Comparison of ENCODE assay signal across 14 mouse cellular contexts in the genomic region with DNA sequence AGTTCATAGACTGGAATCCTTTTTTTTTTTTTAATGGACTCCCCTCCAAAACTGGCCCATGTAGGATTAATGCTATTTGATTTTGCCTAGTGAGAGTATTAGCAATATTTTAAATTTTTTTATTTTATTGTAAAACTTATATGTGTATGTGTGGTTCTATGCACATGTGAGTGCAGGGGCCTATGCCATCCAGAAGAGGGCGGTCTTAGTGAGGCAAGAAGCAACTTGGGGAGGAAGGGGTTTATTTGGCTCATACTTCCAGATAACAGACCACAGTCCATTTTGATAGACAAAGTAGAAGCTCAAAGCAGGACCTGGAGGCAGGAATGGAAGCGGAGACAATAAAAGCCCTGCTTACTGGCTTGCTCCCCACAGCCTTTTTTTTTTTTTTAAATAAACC. TPM values are rescaled to one million over a fixed set of nuclear protein-coding genes. Genes with fewer than 3 reads are reported as not detected.
DNase-seq lines count a peak whose midpoint lies in the region; ATAC-seq and TF ChIP-seq lines count a peak whose summit lies in the region.
"Had no signal": no experiment of that assay in that cellular context is flagged by ENCODE, and none has a peak within 500 bp of the region (broad histone marks: within the 10 kb centered on the region; RNA-seq: fewer than 3 reads in every experiment).

No protein-coding gene starts in this region.

- H3K27me3 ChIP-seq in kidney, adult 2 months (replicated peaks; ENCODE audit: control insufficient read depth, insufficient read depth, low read length): no peaks in the 10 kb centered on the region
- H3K27me3 ChIP-seq in thymus, adult 2 months (ENCODE audit: control insufficient read depth, insufficient read depth, low read length): no peaks in the 10 kb centered on the region
- H3K27me3 ChIP-seq in stomach, postnatal 0 days (ENCODE audit: control insufficient read depth, insufficient read depth, low read length): no peaks in the 10 kb centered on the region

- no peaks in the 10 kb centered on the region for H3K36me3 ChIP-seq in kidney, adult 2 months (ENCODE audit: control insufficient read depth, insufficient read depth, low read length)
- no peaks in the 10 kb centered on the region for H3K36me3 ChIP-seq in thymus, adult 2 months (ENCODE audit: control insufficient read depth, insufficient read depth, low read length)
- H3K36me3 ChIP-seq in ES-E14 (ENCODE audit: control insufficient read depth, insufficient read depth, low read length, poor library complexity, severe bottlenecking): no peaks in the 10 kb centered on the region
- no peaks in the 10 kb centered on the region for H3K36me3 ChIP-seq in stomach, postnatal 0 days (ENCODE audit: control insufficient read depth, insufficient read depth, low read length)
- H3K36me3 ChIP-seq: embryonic facial prominence, embryonic 10.5 days had no signal

- H3K27ac ChIP-seq in kidney, adult 2 months (ENCODE audit: insufficient read depth, low read depth, low read length): no peak overlapping the region
- no peak overlapping the region for H3K27ac ChIP-seq in thymus, adult 2 months (ENCODE audit: control insufficient read depth, insufficient read depth, low read length)
- no peak overlapping the region for H3K27ac ChIP-seq in ES-E14 (ENCODE audit: insufficient read depth, low read depth, low read length, poor library complexity, severe bottlenecking)
- H3K27ac ChIP-seq in stomach, postnatal 0 days (replicated peaks): no peak overlapping the region
- H3K27ac ChIP-seq: embryonic facial prominence, embryonic 10.5 days; hindbrain, embryonic 14.5 days; left cerebral cortex, adult 2 months had no signal

- in situ Hi-C loops in ES-E14 (cut with MboI; ENCODE audit: low sequenced_read_pairs in 2 of 2, unreplicated experiment in 2 of 2): no loop called here

- no peak overlapping the region for H3K9ac ChIP-seq in ES-E14 (ENCODE audit: insufficient read depth, low read depth, low read length, poor library complexity, severe bottlenecking)
- no peak overlapping the region for H3K9ac ChIP-seq in stomach, postnatal 0 days (ENCODE audit: low read length)
- H3K9ac ChIP-seq: hindbrain, embryonic 14.5 days had no signal

- no peak for DNase-seq in kidney, adult 2 months
- no peak for DNase-seq in kidney, postnatal 4 days
- DNase-seq in thymus, postnatal 14 days: peak; percentile 26
- DNase-seq in thymus, adult 2 months: no peak
- no peak for DNase-seq in ES-E14 (ENCODE audit: low read depth, low spot score)
- no peak for DNase-seq in stomach, postnatal 0 days (ENCODE audit: low spot score)
- DNase-seq in gastrocnemius, postnatal 25 days: no peak
- DNase-seq: cerebellum, postnatal 14 days; heart, adult 11 months; kidney, adult 18-20 months had no signal

- no peak for TF ChIP-seq EP300 in stomach, postnatal 0 days (optimal IDR thresholded peaks at IDR 0.05)

- H3K4me2 ChIP-seq in stomach, postnatal 0 days (replicated peaks; ENCODE audit: low read depth): no peak overlapping the region
- H3K4me2 ChIP-seq: hindbrain, embryonic 14.5 days had no signal

- TF ChIP-seq POLR2A in kidney, adult 2 months (IDR thresholded peaks at IDR 0.05; ENCODE audit: low read depth, low read length): no peak
- no peak for TF ChIP-seq POLR2A in thymus, adult 2 months (IDR thresholded peaks at IDR 0.05; ENCODE audit: control insufficient read depth, extremely low read depth, insufficient read depth, low read length, poor library complexity)

- ATAC-seq in stomach, postnatal 0 days (ENCODE audit: low FRiP score, low TSS enrichment): no peak
- ATAC-seq: midbrain, embryonic 16.5 days had no signal

- no peaks in the 10 kb centered on the region for H3K9me3 ChIP-seq in ES-E14 (ENCODE audit: control insufficient read depth, insufficient read depth, low read depth, low read length)
- H3K9me3 ChIP-seq in stomach, postnatal 0 days (ENCODE audit: control insufficient read depth, low read length): no peaks in the 10 kb centered on the region
- H3K9me3 ChIP-seq: embryonic facial prominence, embryonic 10.5 days had no signal

- WGBS in kidney, adult 2 months: 96% methylated on average over 2 of the region's 2 CpGs
- 100% methylated on average over 2 of the region's 2 CpGs for WGBS in thymus, adult 2 months
- 96% methylated on average over 2 of the region's 2 CpGs for WGBS in stomach, postnatal 0 days

- no peak overlapping the region for H3K4me3 ChIP-seq in kidney, adult 2 months (ENCODE audit: insufficient read depth, low read depth, low read length)
- no peak overlapping the region for H3K4me3 ChIP-seq in thymus, adult 2 months (ENCODE audit: control insufficient read depth, insufficient read depth, low read length)
- H3K4me3 ChIP-seq in ES-E14 (ENCODE audit: insufficient read depth in 1 of 2, low read depth in 1 of 2, low read length in 2 of 2, poor library complexity in 1 of 2, severe bottlenecking in 1 of 2): no peak overlapping the region
- no peak overlapping the region for H3K4me3 ChIP-seq in stomach, postnatal 0 days (ENCODE audit: low read depth, low read length)
- H3K4me3 ChIP-seq: embryonic facial prominence, embryonic 10.5 days; left cerebral cortex, adult 2 months had no signal

- 0 out of 2 replicates have a peak, but pooled peaks have one; percentile 13 for TF ChIP-seq CTCF in kidney, adult 2 months (conservative IDR thresholded peaks at IDR 0.05; ENCODE audit: insufficient read depth, insufficient read length, low read depth, low read length)
- TF ChIP-seq CTCF in thymus, adult 2 months (IDR thresholded peaks at IDR 0.05; ENCODE audit: borderline replicate concordance, control insufficient read depth, extremely low read depth, insufficient read depth, low read length, poor library complexity): no peak
- peak; percentile 47 for TF ChIP-seq CTCF in stomach, postnatal 0 days (IDR thresholded peaks at IDR 0.05; ENCODE audit: low read depth)

- no peaks in the 10 kb centered on the region for H3K4me1 ChIP-seq in kidney, adult 2 months (ENCODE audit: control insufficient read depth, insufficient read depth, low read length)
- H3K4me1 ChIP-seq in thymus, adult 2 months (replicated peaks; ENCODE audit: control insufficient read depth, insufficient read depth, low read length): no peaks in the 10 kb centered on the region
- no peaks in the 10 kb centered on the region for H3K4me1 ChIP-seq in ES-E14 (ENCODE audit: control insufficient read depth in 2 of 2, insufficient read depth in 2 of 2, low read length in 2 of 2, poor library complexity in 1 of 2)
- no peaks in the 10 kb centered on the region for H3K4me1 ChIP-seq in stomach, postnatal 0 days (replicated peaks; ENCODE audit: control insufficient read depth, insufficient read depth)
- H3K4me1 ChIP-seq: embryonic facial prominence, embryonic 10.5 days had no signal

TF ChIP-seq in ES-E14, 5 proteins besides CTCF, POLR2A, EP300 and RAD21:
- peak; percentile 65; the same call in 1 of the 2 replicates for TF ChIP-seq ZC3H11A (IDR thresholded peaks at IDR 0.05; ENCODE audit: borderline replicate concordance, low read depth, low read length)
- no peak for TF ChIP-seq CHD2 (IDR thresholded peaks at IDR 0.05; ENCODE audit: low read depth, low read length)
TF ChIP-seq in ES-E14: peak in this region for 1.

RNA-seq across cellular contexts. Expression of gene Tmx1, which starts 59.5 kb away (rescaled TPM):
- polyA plus RNA-seq in kidney, adult 2 months (2012; rRNA removed): 7.8 and 13.2 TPM in 2 replicates
- polyA plus RNA-seq in thymus, adult 2 months (2012; rRNA removed): 10.3 and 11.1 TPM in 2 replicates
- 62.9 and 73.4 TPM in 2 replicates for total RNA-seq in ES-E14 (2012; rRNA removed)
- polyA plus RNA-seq in stomach, postnatal 0 days (2015; fragmentation: Nextera tagmentation; extraction: Ambion mirVana): 63.6 and 67.0 TPM in 2 replicates
- 1 to 10 TPM; 8.1 to 9.9 TPM for total RNA-seq in gastrocnemius, postnatal 25 days (2021)
